Mouse (Mus musculus): ENCODE data around the gene Fthl17b. TPM values are rescaled to one million over a fixed set of nuclear protein-coding genes. Genes with fewer than 3 reads are reported as not detected.
"Not testable (repeated sequence)": the region's sequence is repeated elsewhere in the genome, so short reads cannot be mapped to it uniquely, and the experiment has no call there.

Fthl17b gene
- not detected in 2 replicates for polyA plus RNA-seq (2015; fragmentation: Nextera tagmentation; extraction: Ambion mirVana)

GRCm38 (mm10) chrX:8962875-8963274, at the start of gene Fthl17b:
TSS of gene Fthl17b (minus strand) at chrX:8962975.
- not testable (repeated sequence) for H3K4me1 ChIP-seq (ENCODE audit: control insufficient read depth, insufficient read depth, low read depth, low read length); H3K4me3 ChIP-seq (ENCODE audit: low read length); H3K27ac ChIP-seq (ENCODE audit: low read depth, low read length); H3K9ac ChIP-seq (ENCODE audit: low read depth, low read length); H3K36me3 ChIP-seq (ENCODE audit: control insufficient read depth, insufficient read depth, low read length); ATAC-seq; H3K4me2 ChIP-seq (ENCODE audit: low read length); H3K27me3 ChIP-seq (replicated peaks; ENCODE audit: control insufficient read depth, insufficient read depth, low read length); H3K9me3 ChIP-seq (ENCODE audit: control insufficient read depth, low read length)
- WGBS = 94% methylated on average over 3 of the region's 11 CpGs

GRCm38 (mm10) chrX:8986655-8987054, 23.9 kb upstream of the Fthl17b start, which contains the start of gene Fthl17d:
TSS of gene Fthl17d (minus strand) at chrX:8986755.
- not testable (repeated sequence) for H3K27me3 ChIP-seq (replicated peaks; ENCODE audit: control insufficient read depth, insufficient read depth, low read length); H3K4me3 ChIP-seq (ENCODE audit: low read length); H3K9ac ChIP-seq (ENCODE audit: low read depth, low read length); H3K27ac ChIP-seq (ENCODE audit: low read depth, low read length); H3K9me3 ChIP-seq (ENCODE audit: control insufficient read depth, low read length); H3K4me1 ChIP-seq (ENCODE audit: control insufficient read depth, insufficient read depth, low read depth, low read length); H3K4me2 ChIP-seq (ENCODE audit: low read length); H3K36me3 ChIP-seq (ENCODE audit: control insufficient read depth, insufficient read depth, low read length); ATAC-seq
- WGBS = no CpG with 5 or more reads among the region's 9 CpGs

DNA sequence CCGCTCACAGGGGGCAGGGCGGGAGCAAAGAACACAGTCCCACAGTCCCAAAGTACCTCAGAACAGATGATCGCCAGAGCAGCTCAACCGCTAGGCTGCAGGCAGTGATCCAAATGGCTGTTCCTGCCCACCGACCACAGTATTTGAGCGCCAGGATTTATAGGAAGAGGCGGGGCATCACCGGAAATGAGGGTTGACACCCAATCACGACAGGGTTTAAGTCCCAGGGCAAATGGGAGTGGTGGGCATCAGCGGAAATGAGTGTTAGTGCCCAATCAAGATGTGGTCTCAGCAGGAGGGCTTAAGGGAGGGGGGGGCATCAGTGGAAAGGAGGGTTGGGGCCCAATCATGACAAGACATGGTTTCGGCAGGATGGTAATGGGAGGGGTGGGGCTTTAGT, 13.7 kb upstream of the Fthl17b start, which contains the start of gene Fthl17c:
Gene Fthl17c, minus strand, starts transcription at position 101 of the 400 bp plus-strand sequence.
- WGBS = no CpG with 5 or more reads among the region's 11 CpGs

GRCm38 (mm10) chrX:8964618-8965017, 1.8 kb upstream of the Fthl17b start:
- H3K4me3 ChIP-seq (ENCODE audit: low read length); H3K9ac ChIP-seq (ENCODE audit: low read depth, low read length); H3K27ac ChIP-seq (ENCODE audit: low read depth, low read length); H3K27me3 ChIP-seq (replicated peaks; ENCODE audit: control insufficient read depth, insufficient read depth, low read length); H3K9me3 ChIP-seq (ENCODE audit: control insufficient read depth, low read length); H3K4me2 ChIP-seq (ENCODE audit: low read length); H3K36me3 ChIP-seq (ENCODE audit: control insufficient read depth, insufficient read depth, low read length); H3K4me1 ChIP-seq (ENCODE audit: control insufficient read depth, insufficient read depth, low read depth, low read length); ATAC-seq: not testable (repeated sequence)
- WGBS = 34% methylated on average over 3 of the region's 4 CpGs

More for the DNA sequence above, 13.7 kb upstream of the Fthl17b start, which contains the start of gene Fthl17c:
- H3K4me1 ChIP-seq (ENCODE audit: control insufficient read depth, insufficient read depth, low read depth, low read length); H3K4me2 ChIP-seq (ENCODE audit: low read length); H3K9me3 ChIP-seq (ENCODE audit: control insufficient read depth, low read length); H3K9ac ChIP-seq (ENCODE audit: low read depth, low read length); H3K27ac ChIP-seq (ENCODE audit: low read depth, low read length); H3K36me3 ChIP-seq (ENCODE audit: control insufficient read depth, insufficient read depth, low read length); H3K4me3 ChIP-seq (ENCODE audit: low read length); ATAC-seq; H3K27me3 ChIP-seq (replicated peaks; ENCODE audit: control insufficient read depth, insufficient read depth, low read length): not testable (repeated sequence)

GRCm38 (mm10) chrX:8948130-8948805, 14.5 kb downstream of the Fthl17b start:
- ATAC-seq = peak; percentile 90
- not testable (repeated sequence) for H3K4me3 ChIP-seq (ENCODE audit: low read length); H3K9me3 ChIP-seq (ENCODE audit: control insufficient read depth, low read length); H3K27ac ChIP-seq (ENCODE audit: low read depth, low read length); H3K36me3 ChIP-seq (ENCODE audit: control insufficient read depth, insufficient read depth, low read length); H3K27me3 ChIP-seq (replicated peaks; ENCODE audit: control insufficient read depth, insufficient read depth, low read length); H3K4me2 ChIP-seq (ENCODE audit: low read length); H3K9ac ChIP-seq (ENCODE audit: low read depth, low read length); H3K4me1 ChIP-seq (ENCODE audit: control insufficient read depth, insufficient read depth, low read depth, low read length)
- 18% methylated on average over 6 of the region's 7 CpGs for WGBS

GRCm38 (mm10) chrX:8944041-8944440, 18.7 kb downstream of the Fthl17b start:
- Histone ChIP-seq H3K4me3 (ENCODE audit: low read length) (no peak overlapping the region), H3K9me3 (ENCODE audit: control insufficient read depth, low read length) (no peaks in the 10 kb centered on the region), H3K4me2 (ENCODE audit: low read length) (no peak overlapping the region), H3K36me3 (ENCODE audit: control insufficient read depth, insufficient read depth, low read length) (no peaks in the 10 kb centered on the region), H3K27me3 (replicated peaks; ENCODE audit: control insufficient read depth, insufficient read depth, low read length) (no peaks in the 10 kb centered on the region), H3K27ac (ENCODE audit: low read depth, low read length) (no peak overlapping the region), H3K9ac (ENCODE audit: low read depth, low read length) (no peak overlapping the region), H3K4me1 (ENCODE audit: control insufficient read depth, insufficient read depth, low read depth, low read length) (no peaks in the 10 kb centered on the region)
- WGBS = 75% methylated on average over 8 of the region's 8 CpGs
- ATAC-seq = no peak

DNA sequence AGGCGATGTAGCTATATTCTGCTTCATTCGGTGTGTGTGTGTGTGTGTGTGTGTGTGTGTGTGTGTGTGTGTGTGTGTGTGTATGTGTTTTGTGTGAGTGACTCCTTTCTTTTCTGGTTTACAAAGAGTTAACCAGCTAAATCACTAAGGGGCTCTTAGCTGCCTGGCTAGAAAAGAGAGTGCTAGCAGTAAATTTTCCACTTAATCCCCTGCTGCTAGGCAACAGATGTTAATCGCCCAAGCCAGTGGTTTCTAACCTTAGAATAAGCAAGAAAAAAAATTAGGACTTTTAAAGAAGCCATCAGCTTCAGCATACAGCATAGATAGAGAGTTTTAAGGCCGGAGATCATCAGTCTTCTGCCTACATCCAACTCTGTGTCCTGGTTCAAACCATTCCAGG, 35.5 kb downstream of the Fthl17b start:
- Histone ChIP-seq H3K9me3 (ENCODE audit: control insufficient read depth, low read length) (no peaks in the 10 kb centered on the region), H3K9ac (ENCODE audit: low read depth, low read length) (no peak overlapping the region), H3K4me1 (ENCODE audit: control insufficient read depth, insufficient read depth, low read depth, low read length) (no peaks in the 10 kb centered on the region), H3K27ac (ENCODE audit: low read depth, low read length) (no peak overlapping the region), H3K4me2 (ENCODE audit: low read length) (no peak overlapping the region), H3K27me3 (replicated peaks; ENCODE audit: control insufficient read depth, insufficient read depth, low read length) (no peaks in the 10 kb centered on the region), H3K4me3 (ENCODE audit: low read length) (no peak overlapping the region), H3K36me3 (ENCODE audit: control insufficient read depth, insufficient read depth, low read length) (no peaks in the 10 kb centered on the region)
- 37% methylated on average over 4 of the region's 4 CpGs for WGBS
- peak; percentile 73 for ATAC-seq

- Histone ChIP-seq H3K4me2 (ENCODE audit: low read length) (no peak overlapping the region), H3K4me3 (ENCODE audit: low read length) (no peak overlapping the region), H3K27me3 (replicated peaks; ENCODE audit: control insufficient read depth, insufficient read depth, low read length) (no peaks in the 10 kb centered on the region), H3K4me1 (ENCODE audit: control insufficient read depth, insufficient read depth, low read depth, low read length) (no peaks in the 10 kb centered on the region), H3K27ac (ENCODE audit: low read depth, low read length) (no peak overlapping the region), H3K9me3 (ENCODE audit: control insufficient read depth, low read length) (peaks cover 4% of the 10 kb centered on the region; the same call in 1 of the 2 replicates), H3K36me3 (ENCODE audit: control insufficient read depth, insufficient read depth, low read length) (no peaks in the 10 kb centered on the region), H3K9ac (ENCODE audit: low read depth, low read length) (no peak overlapping the region)
- peak; percentile 84 for ATAC-seq
- WGBS = 58% methylated on average over 9 of the region's 9 CpGs
Measured at GRCm38 (mm10) chrX:8921813-8922607, 40.8 kb downstream of the Fthl17b start.

- Histone ChIP-seq H3K9me3 (ENCODE audit: control insufficient read depth, low read length) (peaks cover 4% of the 10 kb centered on the region; the same call in 1 of the 2 replicates), H3K4me3 (ENCODE audit: low read length) (no peak overlapping the region), H3K9ac (ENCODE audit: low read depth, low read length) (no peak overlapping the region), H3K4me1 (ENCODE audit: control insufficient read depth, insufficient read depth, low read depth, low read length) (no peaks in the 10 kb centered on the region), H3K27ac (ENCODE audit: low read depth, low read length) (no peak overlapping the region), H3K36me3 (ENCODE audit: control insufficient read depth, insufficient read depth, low read length) (no peaks in the 10 kb centered on the region), H3K27me3 (replicated peaks; ENCODE audit: control insufficient read depth, insufficient read depth, low read length) (no peaks in the 10 kb centered on the region), H3K4me2 (ENCODE audit: low read length) (no peak overlapping the region)
- WGBS = 58% methylated on average over 4 of the region's 4 CpGs
- ATAC-seq = peak; percentile 60
Measured at GRCm38 (mm10) chrX:8921080-8921479, 41.7 kb downstream of the Fthl17b start.

Data from hindbrain, embryonic 16.5 days (tissue).